Comparison of ENCODE assay signal across 15 mouse cellular contexts in the genomic region with DNA sequence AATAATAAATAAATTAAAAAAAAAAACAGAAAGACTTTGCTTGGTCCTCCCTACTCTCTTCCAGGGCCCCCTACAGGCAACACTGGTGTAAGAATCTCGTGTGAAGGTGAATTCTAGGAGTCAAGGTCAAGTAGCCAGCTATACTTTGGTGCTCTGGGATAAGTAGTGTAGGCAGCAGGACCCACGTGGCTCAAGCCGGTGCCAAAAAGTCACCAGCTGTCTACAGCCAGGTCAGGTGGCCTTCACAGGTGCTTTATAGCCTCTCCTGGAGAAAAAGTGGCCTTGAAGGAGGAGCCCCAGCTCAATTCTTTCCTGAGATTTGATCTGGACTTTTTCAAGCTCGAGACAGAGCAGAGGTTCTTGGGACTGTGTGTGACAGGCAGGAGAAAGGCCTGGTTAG. TPM values are rescaled to one million over a fixed set of nuclear protein-coding genes. Genes with fewer than 3 reads are reported as not detected.
DNase-seq lines count a peak whose midpoint lies in the region; ATAC-seq and TF ChIP-seq lines count a peak whose summit lies in the region.
"Had no signal": no experiment of that assay in that cellular context is flagged by ENCODE, and none has a peak within 500 bp of the region (broad histone marks: within the 10 kb centered on the region; RNA-seq: fewer than 3 reads in every experiment).

No protein-coding gene starts in this region.

- intact Hi-C loops in gastrocnemius, postnatal 14 days (cut with DNase I; ENCODE audit: low total_unique reads): no loop called here

- no peak overlapping the region for H3K27ac ChIP-seq in liver, embryonic 12.5 days
- no peak overlapping the region for H3K27ac ChIP-seq in ES-E14 (ENCODE audit: insufficient read depth, low read depth, low read length, poor library complexity, severe bottlenecking)
- H3K27ac ChIP-seq in embryonic facial prominence, embryonic 12.5 days: no peak overlapping the region
- no peak overlapping the region for H3K27ac ChIP-seq in liver, embryonic 15.5 days (replicated peaks)
- H3K27ac ChIP-seq in midbrain, embryonic 14.5 days (replicated peaks; ENCODE audit: low read depth, low read length): no peak overlapping the region
- H3K27ac ChIP-seq: hindbrain, embryonic 14.5 days had no signal

- H3K9ac ChIP-seq in liver, embryonic 12.5 days: no peak overlapping the region
- H3K9ac ChIP-seq in ES-E14 (ENCODE audit: insufficient read depth, low read depth, low read length, poor library complexity, severe bottlenecking): peak overlapping the region; percentile 84; the same call in 1 of the 2 replicates
- H3K9ac ChIP-seq in embryonic facial prominence, embryonic 12.5 days: no peak overlapping the region
- no peak overlapping the region for H3K9ac ChIP-seq in liver, embryonic 15.5 days
- no peak overlapping the region for H3K9ac ChIP-seq in midbrain, embryonic 14.5 days (replicated peaks; ENCODE audit: low read length)
- H3K9ac ChIP-seq: hindbrain, embryonic 14.5 days had no signal

- 64% methylated on average over 4 of the region's 4 CpGs for WGBS in liver, embryonic 12.5 days (ENCODE audit: insufficient replicate concordance)
- WGBS in embryonic facial prominence, embryonic 12.5 days: 71% methylated on average over 4 of the region's 4 CpGs
- WGBS in liver, embryonic 15.5 days (ENCODE audit: insufficient replicate concordance): 63% methylated on average over 4 of the region's 4 CpGs
- 73% methylated on average over 4 of the region's 4 CpGs for WGBS in midbrain, embryonic 14.5 days

- DNase-seq in liver: no peak
- DNase-seq in ES-E14 (ENCODE audit: low read depth, low spot score): no peak
- no peak for DNase-seq in midbrain, embryonic 14.5 days
- no peak for DNase-seq in gastrocnemius, postnatal 14 days
- DNase-seq: adrenal gland, adult 8-10 months; cerebellum, adult 9-10 months; heart, adult 11 months; lung, embryonic 14.5 days; right cerebral cortex, postnatal 14 days had no signal

- H3K9me3 ChIP-seq in liver, embryonic 12.5 days (replicated peaks): no peaks in the 10 kb centered on the region
- H3K9me3 ChIP-seq in ES-E14 (ENCODE audit: control insufficient read depth, insufficient read depth, low read depth, low read length): no peaks in the 10 kb centered on the region
- H3K9me3 ChIP-seq in embryonic facial prominence, embryonic 12.5 days: no peaks in the 10 kb centered on the region
- H3K9me3 ChIP-seq in liver, embryonic 15.5 days (replicated peaks): no peaks in the 10 kb centered on the region
- H3K9me3 ChIP-seq in midbrain, embryonic 14.5 days (ENCODE audit: control insufficient read depth, low read length): no peaks in the 10 kb centered on the region

- H3K4me3 ChIP-seq in liver, embryonic 12.5 days: no peak overlapping the region
- H3K4me3 ChIP-seq in ES-E14 (ENCODE audit: insufficient read depth in 1 of 2, low read depth in 1 of 2, low read length in 2 of 2, poor library complexity in 1 of 2, severe bottlenecking in 1 of 2): peak overlapping the region in 1 of 2 experiments; percentile 82; a peak in 1 of 4 replicates
- H3K4me3 ChIP-seq in embryonic facial prominence, embryonic 12.5 days: no peak overlapping the region
- no peak overlapping the region for H3K4me3 ChIP-seq in liver, embryonic 15.5 days (replicated peaks)
- H3K4me3 ChIP-seq in midbrain, embryonic 14.5 days (replicated peaks; ENCODE audit: low read depth, low read length): no peak overlapping the region

- ATAC-seq in liver, embryonic 12.5 days: no peak
- no peak for ATAC-seq in embryonic facial prominence, embryonic 12.5 days (ENCODE audit: insufficient number of reproducible peaks, insufficient read depth, low FRiP score, low TSS enrichment)
- no peak for ATAC-seq in liver, embryonic 15.5 days (ENCODE audit: insufficient read depth)
- ATAC-seq in midbrain, embryonic 14.5 days (ENCODE audit: low FRiP score, low TSS enrichment): no peak
- ATAC-seq: intestine, postnatal 0 days had no signal

- H3K4me2 ChIP-seq in liver, embryonic 12.5 days: peak overlapping the region; percentile 88
- H3K4me2 ChIP-seq in embryonic facial prominence, embryonic 12.5 days (replicated peaks): peak overlapping the region; percentile 94; the same call in 1 of the 2 replicates
- H3K4me2 ChIP-seq in liver, embryonic 15.5 days: peak overlapping the region; percentile 83
- no peak overlapping the region for H3K4me2 ChIP-seq in midbrain, embryonic 14.5 days (ENCODE audit: low read length)

- in situ Hi-C loops in ES-E14 (cut with MboI; ENCODE audit: low sequenced_read_pairs in 2 of 2, unreplicated experiment in 2 of 2): no loop called here

- peaks cover 42% of the 10 kb centered on the region for H3K4me1 ChIP-seq in liver, embryonic 12.5 days
- H3K4me1 ChIP-seq in ES-E14 (ENCODE audit: control insufficient read depth in 2 of 2, insufficient read depth in 2 of 2, low read length in 2 of 2, poor library complexity in 1 of 2): peaks cover 2 to 26% of the 10 kb centered on the region in 2 experiments; a peak in 3 of 4 replicates
- peaks cover 45% of the 10 kb centered on the region for H3K4me1 ChIP-seq in embryonic facial prominence, embryonic 12.5 days
- peaks cover 35% of the 10 kb centered on the region for H3K4me1 ChIP-seq in liver, embryonic 15.5 days (replicated peaks)
- H3K4me1 ChIP-seq in midbrain, embryonic 14.5 days (ENCODE audit: control insufficient read depth, insufficient read depth, low read length): peaks cover 6% of the 10 kb centered on the region

- H3K27me3 ChIP-seq in liver, embryonic 12.5 days (replicated peaks): peaks cover 72% of the 10 kb centered on the region
- H3K27me3 ChIP-seq in embryonic facial prominence, embryonic 12.5 days: no peaks in the 10 kb centered on the region
- peaks cover 62% of the 10 kb centered on the region for H3K27me3 ChIP-seq in liver, embryonic 15.5 days
- H3K27me3 ChIP-seq in midbrain, embryonic 14.5 days (ENCODE audit: control insufficient read depth, insufficient read depth, low read length): peaks cover 17% of the 10 kb centered on the region; the same call in 1 of the 2 replicates

- no peaks in the 10 kb centered on the region for H3K36me3 ChIP-seq in liver, embryonic 12.5 days
- H3K36me3 ChIP-seq in ES-E14 (ENCODE audit: control insufficient read depth, insufficient read depth, low read length, poor library complexity, severe bottlenecking): no peaks in the 10 kb centered on the region
- H3K36me3 ChIP-seq in embryonic facial prominence, embryonic 12.5 days: no peaks in the 10 kb centered on the region
- no peaks in the 10 kb centered on the region for H3K36me3 ChIP-seq in liver, embryonic 15.5 days (replicated peaks)
- H3K36me3 ChIP-seq in midbrain, embryonic 14.5 days (ENCODE audit: control insufficient read depth, insufficient read depth, low read length): no peaks in the 10 kb centered on the region

TF ChIP-seq in ES-E14, 5 proteins besides CTCF, POLR2A, EP300 and RAD21:
- no peak for TF ChIP-seq MAFK (IDR thresholded peaks at IDR 0.05; ENCODE audit: insufficient read depth, low read depth, low read length)
- TF ChIP-seq HCFC1 (IDR thresholded peaks at IDR 0.05; ENCODE audit: borderline replicate concordance, insufficient read depth, low read length): no peak
- TF ChIP-seq ZNF384 (IDR thresholded peaks at IDR 0.05; ENCODE audit: low read depth, low read length): no peak
- no peak for TF ChIP-seq CHD2 (IDR thresholded peaks at IDR 0.05; ENCODE audit: low read depth, low read length)
- TF ChIP-seq ZC3H11A (IDR thresholded peaks at IDR 0.05; ENCODE audit: borderline replicate concordance, low read depth, low read length): no peak
TF ChIP-seq in ES-E14: peak in this region for 0.

RNA-seq across cellular contexts. Expression of a gene that starts 1.9 kb away (rescaled TPM):
- 83.5 and 90.2 TPM in 2 replicates for polyA plus RNA-seq in liver, embryonic 12.5 days (2016; fragmentation: Nextera tagmentation; extraction: Ambion mirVana)
- total RNA-seq in ES-E14 (2012; rRNA removed): 105 and 119 TPM in 2 replicates
- 25.1 and 26.3 TPM in 2 replicates for polyA plus RNA-seq in embryonic facial prominence, embryonic 12.5 days (2016; fragmentation: Nextera tagmentation; extraction: Ambion mirVana)
- polyA plus RNA-seq in liver, embryonic 15.5 days (2015; fragmentation: Nextera tagmentation; extraction: Ambion mirVana): 156 and 176 TPM in 2 replicates
- 1.7 and 3.8 TPM in 2 replicates for polyA plus RNA-seq in midbrain, embryonic 14.5 days (2014; fragmentation: Nextera tagmentation; extraction: Ambion mirVana)
- 1 to 10 TPM; 3.9 to 4.4 TPM for total RNA-seq in gastrocnemius, postnatal 14 days (2021)

RNA-seq across cellular contexts. Expression of a gene that starts 18.1 kb away (rescaled TPM):
- 0.06 TPM in 1 of 2 replicates, not detected in the other for polyA plus RNA-seq in liver, embryonic 12.5 days (2016; fragmentation: Nextera tagmentation; extraction: Ambion mirVana)
- total RNA-seq in ES-E14 (2012; rRNA removed): 0.26 and 0.76 TPM in 2 replicates
- polyA plus RNA-seq in embryonic facial prominence, embryonic 12.5 days (2016; fragmentation: Nextera tagmentation; extraction: Ambion mirVana): 1.1 and 1.2 TPM in 2 replicates
- not detected in 2 replicates for polyA plus RNA-seq in liver, embryonic 15.5 days (2015; fragmentation: Nextera tagmentation; extraction: Ambion mirVana)
- 5.7 and 6.3 TPM in 2 replicates for polyA plus RNA-seq in midbrain, embryonic 14.5 days (2014; fragmentation: Nextera tagmentation; extraction: Ambion mirVana)
- total RNA-seq in gastrocnemius, postnatal 14 days (2021): not detected
- total RNA-seq: megakaryocyte-erythroid progenitor cell, adult 5-6 weeks had no signal

RNA-seq across cellular contexts. Expression of a gene that starts 36.9 kb away (rescaled TPM):
- polyA plus RNA-seq in liver, embryonic 12.5 days (2016; fragmentation: Nextera tagmentation; extraction: Ambion mirVana): 22.4 TPM in 2 replicates
- total RNA-seq in ES-E14 (2012; rRNA removed): 26.2 and 41.2 TPM in 2 replicates
- 51.2 and 52.1 TPM in 2 replicates for polyA plus RNA-seq in embryonic facial prominence, embryonic 12.5 days (2016; fragmentation: Nextera tagmentation; extraction: Ambion mirVana)
- 11.7 and 14.3 TPM in 2 replicates for polyA plus RNA-seq in liver, embryonic 15.5 days (2015; fragmentation: Nextera tagmentation; extraction: Ambion mirVana)
- 57.5 and 63.3 TPM in 2 replicates for polyA plus RNA-seq in midbrain, embryonic 14.5 days (2014; fragmentation: Nextera tagmentation; extraction: Ambion mirVana)
- 10 to 100 TPM; 14.6 to 15.8 TPM for total RNA-seq in gastrocnemius, postnatal 14 days (2021)

RNA-seq across cellular contexts. Expression of a gene that starts 48.8 kb away (rescaled TPM):
- 0.30 and 0.50 TPM in 2 replicates for polyA plus RNA-seq in liver, embryonic 12.5 days (2016; fragmentation: Nextera tagmentation; extraction: Ambion mirVana)
- total RNA-seq in ES-E14 (2012; rRNA removed): 5.7 and 7.6 TPM in 2 replicates
- 0.57 and 0.91 TPM in 2 replicates for polyA plus RNA-seq in embryonic facial prominence, embryonic 12.5 days (2016; fragmentation: Nextera tagmentation; extraction: Ambion mirVana)
- 0.84 and 0.89 TPM in 2 replicates for polyA plus RNA-seq in liver, embryonic 15.5 days (2015; fragmentation: Nextera tagmentation; extraction: Ambion mirVana)
- 7.4 and 9.2 TPM in 2 replicates for polyA plus RNA-seq in midbrain, embryonic 14.5 days (2014; fragmentation: Nextera tagmentation; extraction: Ambion mirVana)
- total RNA-seq in gastrocnemius, postnatal 14 days (2021): 1 to 10 TPM in 1 of 2 experiments, under 1 TPM in 1; 0.40 to 1.2 TPM

RNA-seq across cellular contexts. Expression of a gene that starts 51.9 kb away (rescaled TPM):
- not detected in 2 replicates for polyA plus RNA-seq in liver, embryonic 12.5 days (2016; fragmentation: Nextera tagmentation; extraction: Ambion mirVana)
- 1.1 and 1.3 TPM in 2 replicates for total RNA-seq in ES-E14 (2012; rRNA removed)
- polyA plus RNA-seq in embryonic facial prominence, embryonic 12.5 days (2016; fragmentation: Nextera tagmentation; extraction: Ambion mirVana): 1.5 and 1.7 TPM in 2 replicates
- not detected in 2 replicates for polyA plus RNA-seq in liver, embryonic 15.5 days (2015; fragmentation: Nextera tagmentation; extraction: Ambion mirVana)
- not detected in 2 replicates for polyA plus RNA-seq in midbrain, embryonic 14.5 days (2014; fragmentation: Nextera tagmentation; extraction: Ambion mirVana)
- 1 to 10 TPM in 1 of 2 experiments, under 1 TPM in 1; 0.78 to 1.5 TPM for total RNA-seq in gastrocnemius, postnatal 14 days (2021)
- total RNA-seq: megakaryocyte-erythroid progenitor cell, adult 5-6 weeks had no signal
- polyA plus RNA-seq: hindbrain, embryonic 14.5 days; intestine, postnatal 0 days; lung, embryonic 14.5 days had no signal
